Mouse (Mus musculus): ENCODE measurements around the gene Rpl9-ps1.

GRCm38 (mm10) chr11:83631065-83631464, 14.4 kb downstream of the Rpl9-ps1 start:
- TF ChIP-seq POLR2A (IDR thresholded peaks at IDR 0.05; ENCODE audit: low read depth, low read length) (no peak), CTCF (IDR thresholded peaks at IDR 0.05; ENCODE audit: extremely low read depth, insufficient read depth, insufficient read length, insufficient replicate concordance) (no peak)
